Mouse (Mus musculus) forebrain, postnatal 0 days (tissue): ENCODE measurements at regions not wholly inside any gene's neighbourhood (a gene's known extent, or its start where the extent isn't known, plus 50 kb on each side); places are given as distances from the start of the nearest gene placed in this dataset.

ENCODE experiments used
- ATAC-seq: fragments of 200-750 bp; cut with Nextera tagmentation; 2 replicates; pipeline ENCODE4 v1.8.0; 2017; ENCODE audit warnings: mild to moderate bottlenecking, moderate library complexity
- DNase-seq: peaks from one replicate; pipeline ENCODE4 v3.0.0-alpha.2; 2015
- H3K27ac ChIP-seq: fragments of 300-500 bp; sonication (generic); 2 replicates; pipeline ENCODE4 v1.5.1; 2014; ENCODE audit warnings: low read depth, mild to moderate bottlenecking, antibody characterized with exemption, low read length, moderate library complexity, mixed read lengths
- H3K27me3 ChIP-seq: fragments of 300-500 bp; sonication (generic); 2 replicates; pipeline ENCODE4 v1.6.1; 2014; ENCODE audit warnings: mild to moderate bottlenecking, low read length, mixed read lengths; ENCODE audit not compliant: insufficient read depth
- H3K36me3 ChIP-seq: fragments of 300-500 bp; sonication (generic); 2 replicates; pipeline ENCODE4 v1.6.1; 2014; ENCODE audit warnings: mild to moderate bottlenecking, moderate library complexity; ENCODE audit not compliant: insufficient read depth
- H3K4me1 ChIP-seq: fragments of 300-500 bp; sonication (generic); 2 replicates; pipeline ENCODE4 v1.6.1; 2014; ENCODE audit warnings: antibody characterized with exemption; ENCODE audit not compliant: insufficient read depth
- H3K4me2 ChIP-seq: fragments of 300-500 bp; sonication (generic); 2 replicates; pipeline ENCODE4 v1.6.1; 2014; ENCODE audit warnings: low read depth, mild to moderate bottlenecking, moderate library complexity
- H3K4me3 ChIP-seq: fragments of 300-500 bp; sonication (generic); 2 replicates; pipeline ENCODE4 v1.5.1; 2014; ENCODE audit warnings: low read depth, low read length, mixed read lengths
- H3K9ac ChIP-seq: fragments of 300-500 bp; sonication (generic); 2 replicates; pipeline ENCODE4 v1.6.1; 2014; ENCODE audit warnings: mild to moderate bottlenecking
- H3K9me3 ChIP-seq: fragments of 300-500 bp; sonication (generic); 2 replicates; pipeline ENCODE4 v1.6.1; 2016; ENCODE audit warnings: low read length
- CTCF ChIP-seq: sonication (generic); IDR thresholded peaks from 2 replicates; pipeline ENCODE4 v1.5.1; 2016; ENCODE audit warnings: antibody characterized with exemption, control low read depth, low read depth
- WGBS: fragments of 180-500 bp; shearing (Covaris S2); extraction: QIAGEN DNeasy Blood & Tissue Kit; methylation state at CpG from one replicate; pipeline ENCODE4 v1.1.7; 2014; 5-methylcytosine and 5-hydroxymethylcytosine counted together

GRCm38 (mm10) chr12:59791473-59791872, 571.9 kb upstream of the Fbxo33 start:
- WGBS = 44% methylated on average over 4 of the region's 4 CpGs

GRCm38 (mm10) chr12:59786831-59787230, 567.3 kb upstream of the Fbxo33 start:
- H3K4me1 ChIP-seq = no peaks in the 10 kb centered on the region
- H3K27me3 ChIP-seq = no peaks in the 10 kb centered on the region
- H3K27ac ChIP-seq = no peak overlapping the region
- ATAC-seq (no peak), DNase-seq (no peak)
- no peak for TF ChIP-seq CTCF
- H3K9ac ChIP-seq = no peak overlapping the region
- WGBS = 27% methylated on average over 4 of the region's 4 CpGs
- no peak overlapping the region for H3K4me3 ChIP-seq
- no peak overlapping the region for H3K4me2 ChIP-seq
- no peaks in the 10 kb centered on the region for H3K9me3 ChIP-seq
- H3K36me3 ChIP-seq = no peaks in the 10 kb centered on the region

More at GRCm38 (mm10) chr12:59791473-59791872, 571.9 kb upstream of the Fbxo33 start:
- Histone ChIP-seq H3K4me2 (no peak overlapping the region), H3K9me3 (no peaks in the 10 kb centered on the region), H3K27me3 (no peaks in the 10 kb centered on the region), H3K4me3 (no peak overlapping the region), H3K36me3 (no peaks in the 10 kb centered on the region), H3K4me1 (no peaks in the 10 kb centered on the region), H3K9ac (no peak overlapping the region), H3K27ac (no peak overlapping the region)
- DNase-seq = no peak
- no peak for ATAC-seq
- no peak for TF ChIP-seq CTCF

GRCm38 (mm10) chr12:59770980-59771379, 551.5 kb upstream of the Fbxo33 start:
- no peak for TF ChIP-seq CTCF

GRCm38 (mm10) chr12:59762260-59762659, 542.7 kb upstream of the Fbxo33 start:
- no peaks in the 10 kb centered on the region for H3K9me3 ChIP-seq
- H3K9ac ChIP-seq = no peak overlapping the region
- no peak overlapping the region for H3K27ac ChIP-seq
- WGBS = 81% methylated on average over 1 of the region's 1 CpGs
- no peaks in the 10 kb centered on the region for H3K4me1 ChIP-seq
- no peak overlapping the region for H3K4me2 ChIP-seq
- ATAC-seq (no peak), DNase-seq (no peak)
- H3K36me3 ChIP-seq = no peaks in the 10 kb centered on the region
- TF ChIP-seq CTCF = no peak
- H3K27me3 ChIP-seq = no peaks in the 10 kb centered on the region
- H3K4me3 ChIP-seq = no peak overlapping the region

More at GRCm38 (mm10) chr12:59770980-59771379, 551.5 kb upstream of the Fbxo33 start:
- Histone ChIP-seq H3K36me3 (no peaks in the 10 kb centered on the region), H3K4me3 (no peak overlapping the region), H3K4me1 (no peaks in the 10 kb centered on the region), H3K27ac (no peak overlapping the region), H3K4me2 (no peak overlapping the region), H3K9ac (no peak overlapping the region), H3K9me3 (no peaks in the 10 kb centered on the region), H3K27me3 (no peaks in the 10 kb centered on the region)
- ATAC-seq (no peak), DNase-seq (no peak)
- WGBS = 92% methylated on average over 1 of the region's 1 CpGs

GRCm38 (mm10) chr12:59744768-59745167, 525.2 kb upstream of the Fbxo33 start:
- no peak overlapping the region for H3K4me3 ChIP-seq
- no peak overlapping the region for H3K9ac ChIP-seq
- H3K27me3 ChIP-seq = no peaks in the 10 kb centered on the region
- no peaks in the 10 kb centered on the region for H3K36me3 ChIP-seq
- DNase-seq = no peak
- no peak for ATAC-seq
- H3K9me3 ChIP-seq = no peaks in the 10 kb centered on the region
- H3K4me2 ChIP-seq = no peak overlapping the region
- 96% methylated on average over 2 of the region's 2 CpGs for WGBS
- TF ChIP-seq CTCF = no peak
- no peaks in the 10 kb centered on the region for H3K4me1 ChIP-seq
- no peak overlapping the region for H3K27ac ChIP-seq

GRCm38 (mm10) chr12:59743211-59743610, 523.7 kb upstream of the Fbxo33 start:
- H3K9ac ChIP-seq = no peak overlapping the region
- no peak for DNase-seq
- no peaks in the 10 kb centered on the region for H3K36me3 ChIP-seq
- no peaks in the 10 kb centered on the region for H3K9me3 ChIP-seq
- H3K27me3 ChIP-seq = no peaks in the 10 kb centered on the region
- no peak for ATAC-seq
- no peak overlapping the region for H3K4me2 ChIP-seq
- WGBS = 83% methylated on average over 11 of the region's 11 CpGs
- no peak for TF ChIP-seq CTCF
- H3K4me3 ChIP-seq = no peak overlapping the region
- H3K27ac ChIP-seq = no peak overlapping the region
- no peaks in the 10 kb centered on the region for H3K4me1 ChIP-seq

GRCm38 (mm10) chr12:59724951-59725350, 505.4 kb upstream of the Fbxo33 start:
- no peak overlapping the region for H3K4me2 ChIP-seq
- no peak overlapping the region for H3K4me3 ChIP-seq
- no peak overlapping the region for H3K9ac ChIP-seq
- no peaks in the 10 kb centered on the region for H3K36me3 ChIP-seq
- TF ChIP-seq CTCF = no peak
- DNase-seq = no peak
- 73% methylated on average over 1 of the region's 1 CpGs for WGBS
- no peaks in the 10 kb centered on the region for H3K4me1 ChIP-seq
- H3K9me3 ChIP-seq = no peaks in the 10 kb centered on the region
- ATAC-seq = no peak
- no peak overlapping the region for H3K27ac ChIP-seq
- H3K27me3 ChIP-seq = no peaks in the 10 kb centered on the region
